Mouse (Mus musculus): ENCODE data around the gene Cela3b. TPM values are rescaled to one million over a fixed set of nuclear protein-coding genes. Genes with fewer than 3 reads are reported as not detected.

Cela3b gene
- total RNA-seq (2023), result not detected

GRCm38 (mm10) chr4:137430502-137430901, at the start of gene Cela3b:
TSS of gene Cela3b (minus strand) at chr4:137430540.

GRCm38 (mm10) chr4:137468260-137469080, 38.1 kb upstream of the Cela3b start, which contains the start of gene Hspg2:
TSS of gene Hspg2 (plus strand) at chr4:137468769.

GRCm38 (mm10) chr4:137453234-137453767, 23.0 kb upstream of the Cela3b start, which contains the start of gene 1700013G24Rik:
TSS of gene 1700013G24Rik (plus strand) at chr4:137453284.

GRCm38 (mm10) chr4:137409691-137410090, 20.6 kb downstream of the Cela3b start, which contains the start of gene Cela3a:
TSS of gene Cela3a (minus strand) at chr4:137409791.

Other genes starting within 250 kb of the Cela3b start
- gene Wnt4, start 153.1 kb downstream of the Cela3b start, total RNA-seq (2023), result under 1 TPM in 1 of 2 experiments, not detected in 1; 0.09 TPM
- gene Cdc42, start 72.8 kb downstream of the Cela3b start, total RNA-seq (2023), result 100 to 1,000 TPM; 493 to 554 TPM
- gene Cela3a, start 20.7 kb downstream of the Cela3b start, total RNA-seq (2023), result not detected
- gene 1700013G24Rik, start 22.7 kb upstream of the Cela3b start, total RNA-seq (2023), result not detected
- gene Hspg2, start 38.2 kb upstream of the Cela3b start, total RNA-seq (2023), result under 1 TPM; 0.40 to 0.44 TPM
- gene Ldlrad2, start 144.0 kb upstream of the Cela3b start, total RNA-seq (2023), result not detected
- 10 to 100 TPM; 85.7 to 89.3 TPM for gene Usp48, start 163.2 kb upstream of the Cela3b start, total RNA-seq (2023)
- 1 to 10 TPM; 1.1 to 1.4 TPM for gene Rap1gap, start 234.2 kb upstream of the Cela3b start, total RNA-seq (2023)